In genomic region chr16:17638036-17638628, GRCm38 (mm10) we compare ENCODE assay signal across 15 mouse cellular contexts. TPM values are rescaled to one million over a fixed set of nuclear protein-coding genes. Genes with fewer than 3 reads are reported as not detected.
DNase-seq lines count a peak whose midpoint lies in the region; ATAC-seq and TF ChIP-seq lines count a peak whose summit lies in the region.
"Had no signal": no experiment of that assay in that cellular context is flagged by ENCODE, and none has a peak within 500 bp of the region (broad histone marks: within the 10 kb centered on the region; RNA-seq: fewer than 3 reads in every experiment).

No protein-coding gene starts in this region.

- TF ChIP-seq RAD21 in MEL (IDR thresholded peaks at IDR 0.05; ENCODE audit: low read depth, low read length): no peak

- H3K4me3 ChIP-seq in MEL (ENCODE audit: control insufficient read depth in 1 of 2, insufficient read depth in 1 of 2, low read depth in 2 of 2, low read length in 2 of 2): no peak overlapping the region
- H3K4me3 ChIP-seq in thymus, adult 2 months (ENCODE audit: control insufficient read depth, insufficient read depth, low read length): no peak overlapping the region
- H3K4me3 ChIP-seq: forebrain, embryonic 15.5 days; hindbrain, embryonic 10.5 days; limb, embryonic 15.5 days; midbrain, embryonic 13.5 days; neural tube, embryonic 12.5 days had no signal

- peak; percentile 50 to 77; a peak in 3 of 4 replicates for ATAC-seq in hematopoietic stem cell, adult 5-6 weeks (replicated peaks in 1 of 2; ENCODE audit: insufficient read depth in 1 of 2, low FRiP score in 2 of 2, low TSS enrichment in 1 of 2, low read depth in 1 of 2, poor library complexity in 2 of 2, severe bottlenecking in 2 of 2)
- peak; percentile 93 for ATAC-seq in megakaryocyte progenitor cell, adult 5-6 weeks (replicated peaks; ENCODE audit: poor library complexity)
- ATAC-seq: forebrain, embryonic 15.5 days; midbrain, embryonic 13.5 days had no signal

- peaks cover 7 to 17% of the 10 kb centered on the region in 2 experiments for H3K4me1 ChIP-seq in MEL (ENCODE audit: control insufficient read depth in 1 of 2, insufficient read depth in 2 of 2, low read length in 2 of 2)
- no peaks in the 10 kb centered on the region for H3K4me1 ChIP-seq in thymus, adult 2 months (replicated peaks; ENCODE audit: control insufficient read depth, insufficient read depth, low read length)
- H3K4me1 ChIP-seq: forebrain, embryonic 15.5 days; hindbrain, embryonic 10.5 days; limb, embryonic 15.5 days; midbrain, embryonic 13.5 days; neural tube, embryonic 12.5 days had no signal

- TF ChIP-seq EP300 in MEL (IDR thresholded peaks at IDR 0.05; ENCODE audit: low read depth in 1 of 2, low read length in 2 of 2): peak; percentile 69 to 86; a peak in 3 of 4 replicates

- H3K9ac ChIP-seq in MEL (ENCODE audit: control insufficient read depth, low read depth, low read length, poor library complexity, severe bottlenecking): no peak overlapping the region
- H3K9ac ChIP-seq: forebrain, embryonic 15.5 days; limb, embryonic 15.5 days; midbrain, embryonic 13.5 days; neural tube, embryonic 12.5 days had no signal

- no peaks in the 10 kb centered on the region for H3K27me3 ChIP-seq in MEL (ENCODE audit: control insufficient read depth in 1 of 2, insufficient read depth in 2 of 2, low read length in 2 of 2)
- no peaks in the 10 kb centered on the region for H3K27me3 ChIP-seq in thymus, adult 2 months (ENCODE audit: control insufficient read depth, insufficient read depth, low read length)
- H3K27me3 ChIP-seq: forebrain, embryonic 15.5 days; limb, embryonic 15.5 days; midbrain, embryonic 13.5 days; neural tube, embryonic 12.5 days had no signal

- no peaks in the 10 kb centered on the region for H3K9me3 ChIP-seq in MEL (replicated peaks; ENCODE audit: insufficient read depth, low read length)
- H3K9me3 ChIP-seq: forebrain, embryonic 15.5 days; hindbrain, embryonic 10.5 days; limb, embryonic 15.5 days; midbrain, embryonic 13.5 days; neural tube, embryonic 12.5 days had no signal

- no peak for TF ChIP-seq POLR2A in MEL (IDR thresholded peaks at IDR 0.05; ENCODE audit: control insufficient read depth in 1 of 2, insufficient read depth in 1 of 2, low read depth in 1 of 2, low read length in 2 of 2, poor library complexity in 1 of 2)
- TF ChIP-seq POLR2A in thymus, adult 2 months (IDR thresholded peaks at IDR 0.05; ENCODE audit: control insufficient read depth, extremely low read depth, insufficient read depth, low read length, poor library complexity): no peak

- peaks cover 13 to 15% of the 10 kb centered on the region in 2 experiments for H3K36me3 ChIP-seq in MEL (ENCODE audit: control insufficient read depth in 1 of 2, insufficient read depth in 2 of 2, low read length in 2 of 2)
- H3K36me3 ChIP-seq in thymus, adult 2 months (ENCODE audit: control insufficient read depth, insufficient read depth, low read length): peaks cover 22% of the 10 kb centered on the region

- DNase-seq in cerebellum, adult 9-10 months: peak; percentile 31
- no peak for DNase-seq in cerebellum, adult 8-10 months
- peak; percentile 88 for DNase-seq in MEL (ENCODE audit: low read depth, low spot score)
- no peak for DNase-seq in frontal cortex, postnatal 25 days (ENCODE audit: low spot score in 2 of 2)
- DNase-seq in thymus, adult 2 months: no peak
- DNase-seq in embryo, embryonic 11 days: no peak
- DNase-seq: cerebellum, postnatal 10 days; layer of hippocampus, postnatal 36 days had no signal

- 96% methylated on average over 9 of the region's 9 CpGs for WGBS in thymus, adult 2 months

- H3K79me2 ChIP-seq in MEL (ENCODE audit: control insufficient read depth, insufficient read depth, low read length, poor library complexity): no peaks in the 10 kb centered on the region

- 0 out of 6 replicates have a peak, but pooled peaks of 1 of the 3 experiments have one; percentile 1 for TF ChIP-seq CTCF in MEL (IDR thresholded peaks at IDR 0.05 in 2 of 3, conservative IDR thresholded peaks at IDR 0.05 in 1 of 3; ENCODE audit: control insufficient read depth in 1 of 3, insufficient read depth in 1 of 3, low read depth in 2 of 3, low read length in 3 of 3, poor library complexity in 1 of 3, severe bottlenecking in 1 of 3)
- TF ChIP-seq CTCF in thymus, adult 2 months (IDR thresholded peaks at IDR 0.05; ENCODE audit: borderline replicate concordance, control insufficient read depth, extremely low read depth, insufficient read depth, low read length, poor library complexity): no peak

- peak overlapping the region; percentile 51 for H3K27ac ChIP-seq in MEL (ENCODE audit: control insufficient read depth, low read depth, low read length)
- H3K27ac ChIP-seq in thymus, adult 2 months (ENCODE audit: control insufficient read depth, insufficient read depth, low read length): no peak overlapping the region
- H3K27ac ChIP-seq: forebrain, embryonic 15.5 days; hindbrain, embryonic 10.5 days; limb, embryonic 15.5 days; midbrain, embryonic 13.5 days; neural tube, embryonic 12.5 days had no signal

TF ChIP-seq in MEL, 35 proteins besides CTCF, POLR2A, EP300 and RAD21:
- TF ChIP-seq ETS1 (IDR thresholded peaks at IDR 0.05; ENCODE audit: low read depth, low read length) (peak; percentile 80), USF1 (IDR thresholded peaks at IDR 0.05; ENCODE audit: low read depth, low read length) (peak; percentile 63), MAX (IDR thresholded peaks at IDR 0.05; ENCODE audit: low read length) (peak; percentile 99), GATA1 (IDR thresholded peaks at IDR 0.05; ENCODE audit: low read depth, low read length) (peak; percentile 70; the same call in 1 of the 2 replicates), MYB (IDR thresholded peaks at IDR 0.05; ENCODE audit: low read depth, low read length) (peak; percentile 49; the same call in 1 of the 2 replicates), TCF12 (IDR thresholded peaks at IDR 0.05; ENCODE audit: low read depth, low read length) (peak; percentile 86), UBTF (IDR thresholded peaks at IDR 0.05; ENCODE audit: borderline replicate concordance, insufficient read depth, low read depth, low read length) (no peak), POLR2AphosphoS5 (IDR thresholded peaks at IDR 0.05; ENCODE audit: borderline replicate concordance, low read depth, low read length) (no peak), SIN3A (IDR thresholded peaks at IDR 0.05; ENCODE audit: low read length) (peak; percentile 77), TAL1 (IDR thresholded peaks at IDR 0.05; ENCODE audit: low read length) (peak; percentile 96), POLR2AphosphoS2 (IDR thresholded peaks at IDR 0.05; ENCODE audit: low read length) (no peak), ZMIZ1 (IDR thresholded peaks at IDR 0.05; ENCODE audit: low read depth, low read length) (no peak), CHD1 (IDR thresholded peaks at IDR 0.05; ENCODE audit: low read depth, low read length) (no peak), NELFE (IDR thresholded peaks at IDR 0.05; ENCODE audit: low read depth, low read length) (no peak), MXI1 (IDR thresholded peaks at IDR 0.05; ENCODE audit: low read depth, low read length) (peak; percentile 86), BHLHE40 (IDR thresholded peaks at IDR 0.05; ENCODE audit: borderline replicate concordance, low read depth, low read length) (peak; percentile 93), MYC (IDR thresholded peaks at IDR 0.05; ENCODE audit: low read depth, low read length) (peak; percentile 96), ZKSCAN1 (IDR thresholded peaks at IDR 0.05; ENCODE audit: low read depth, low read length) (no peak), CHD2 (IDR thresholded peaks at IDR 0.05; ENCODE audit: low read length) (no peak)
TF ChIP-seq in MEL: peak in this region for 11.

RNA-seq across cellular contexts. Expression of gene Ccdc74a, which starts 8.1 kb away (rescaled TPM):
- 1.7 and 1.9 TPM in 2 replicates for total RNA-seq in MEL (2012; rRNA removed)
- polyA plus RNA-seq in MEL (2012; ENCODE audit: insufficient read depth in 1 of 2, insufficient read length in 2 of 2, low read depth in 1 of 2, low replicate concordance in 2 of 2, missing spikeins in 1 of 2): 1 to 10 TPM in 1 of 2 experiments, not detected in 1; 4.6 TPM
- not detected in 2 replicates for total RNA-seq in hematopoietic stem cell, adult 5-6 weeks (2017)
- total RNA-seq in megakaryocyte progenitor cell, adult 5-6 weeks (2015): 1.0 and 1.5 TPM in 2 replicates
- total RNA-seq in megakaryocyte progenitor cell, adult 5-6 weeks (2017): 0.51 TPM in 1 of 2 replicates, not detected in the other
- 0.50 and 0.61 TPM in 2 replicates for polyA plus RNA-seq in thymus, adult 2 months (2012; rRNA removed)

RNA-seq across cellular contexts. Expression of gene Smpd4, which starts 19.0 kb away (rescaled TPM):
- 47.6 and 51.0 TPM in 2 replicates for total RNA-seq in MEL (2012; rRNA removed)
- 100 to 1,000 TPM in 1 of 2 experiments, 10 to 100 TPM in 1; 94.3 to 609 TPM for polyA plus RNA-seq in MEL (2012; ENCODE audit: insufficient read depth in 1 of 2, insufficient read length in 2 of 2, low read depth in 1 of 2, low replicate concordance in 2 of 2, missing spikeins in 1 of 2)
- total RNA-seq in hematopoietic stem cell, adult 5-6 weeks (2017): 32.3 and 45.2 TPM in 2 replicates
- total RNA-seq in megakaryocyte progenitor cell, adult 5-6 weeks (2015): 59.3 and 76.5 TPM in 2 replicates
- 49.1 and 49.3 TPM in 2 replicates for total RNA-seq in megakaryocyte progenitor cell, adult 5-6 weeks (2017)
- polyA plus RNA-seq in thymus, adult 2 months (2012; rRNA removed): 134 and 144 TPM in 2 replicates

RNA-seq across cellular contexts. Expression of gene Slc7a4, which starts 55.1 kb away (rescaled TPM):
- total RNA-seq in MEL (2012; rRNA removed): 15.4 and 23.1 TPM in 2 replicates
- polyA plus RNA-seq in MEL (2012; ENCODE audit: insufficient read depth in 1 of 2, insufficient read length in 2 of 2, low read depth in 1 of 2, low replicate concordance in 2 of 2, missing spikeins in 1 of 2): 10 to 100 TPM in 1 of 2 experiments, not detected in 1; 23.6 TPM
- total RNA-seq in hematopoietic stem cell, adult 5-6 weeks (2017): 9.2 and 9.7 TPM in 2 replicates
- 1.2 and 1.4 TPM in 2 replicates for total RNA-seq in megakaryocyte progenitor cell, adult 5-6 weeks (2015)
- 4.2 and 5.6 TPM in 2 replicates for total RNA-seq in megakaryocyte progenitor cell, adult 5-6 weeks (2017)
- polyA plus RNA-seq in thymus, adult 2 months (2012; rRNA removed): 5.0 and 6.5 TPM in 2 replicates

Comparison
In these comparisons a context has a peak if more than half of its experiments do, and no peak if none do; other contexts are left out.
1. DNase-seq: peak in cerebellum, adult 9-10 months (single experiment) and MEL (single experiment); none in cerebellum, adult 8-10 months (single experiment), frontal cortex, postnatal 25 days (0 of 2), thymus, adult 2 months (single experiment) and embryo, embryonic 11 days (single experiment).